Mouse (Mus musculus): Measurements from ENCODE around the gene Npas3. TPM values are rescaled to one million over a fixed set of nuclear protein-coding genes. Genes with fewer than 3 reads are reported as not detected.

Npas3 gene
- total RNA-seq, 4 experiments from 2014 or later, result 1.9 to 4.7 (median 2.8) TPM

DNA sequence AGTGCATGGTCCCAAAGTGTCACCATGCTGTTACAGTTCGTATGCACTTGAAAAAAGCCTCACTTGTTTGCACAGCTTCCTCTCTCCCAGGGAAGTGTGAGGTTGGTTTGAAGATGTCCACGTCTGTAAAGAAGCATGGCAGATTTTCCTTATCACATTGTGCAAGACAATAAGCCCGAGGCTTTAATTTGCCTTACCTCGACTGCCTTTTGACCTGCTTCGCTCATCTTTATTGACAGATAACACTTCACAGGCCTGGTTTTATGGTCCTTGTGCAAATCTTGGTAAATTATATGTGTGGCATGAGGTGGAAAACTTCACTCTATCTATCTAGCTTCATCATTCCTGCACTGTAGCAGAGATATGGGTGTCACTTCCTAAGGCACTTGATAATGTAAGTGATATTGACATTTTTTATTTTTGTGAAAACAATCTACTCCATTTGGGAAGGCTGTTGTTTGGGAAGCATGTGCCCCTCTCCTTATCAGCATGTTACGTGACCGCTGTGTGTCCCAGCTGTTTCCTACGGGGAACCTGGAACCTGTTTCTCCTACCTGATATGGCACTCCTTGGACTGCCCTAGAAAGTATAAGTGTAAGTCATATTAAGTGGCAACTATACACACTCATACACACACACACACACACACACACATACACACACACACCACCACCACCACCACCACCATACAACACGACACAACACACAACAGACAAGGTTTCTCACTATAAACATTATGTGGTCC, 450.2 kb downstream of the Npas3 start:
- DNase-seq, result no peak

DNA sequence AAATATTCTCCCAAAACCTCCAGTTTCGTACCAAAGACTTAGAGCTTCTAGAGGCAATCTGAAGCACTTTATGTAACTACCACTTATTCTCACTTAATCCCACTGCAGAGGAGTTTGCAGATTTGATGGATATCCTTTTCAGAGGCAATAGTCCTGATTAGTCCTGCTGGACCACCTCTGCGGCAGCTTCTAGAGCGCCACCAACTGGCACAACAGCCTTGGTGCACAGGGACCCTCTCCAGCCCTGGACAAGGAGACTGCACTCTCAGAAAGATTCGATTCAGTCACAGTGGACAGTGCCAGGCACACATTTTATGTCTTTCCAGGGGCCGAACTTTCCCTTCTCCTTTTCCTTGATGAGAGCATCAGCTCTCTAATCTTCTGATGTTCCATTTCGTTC, 471.4 kb downstream of the Npas3 start:
- no peak for DNase-seq

DNA sequence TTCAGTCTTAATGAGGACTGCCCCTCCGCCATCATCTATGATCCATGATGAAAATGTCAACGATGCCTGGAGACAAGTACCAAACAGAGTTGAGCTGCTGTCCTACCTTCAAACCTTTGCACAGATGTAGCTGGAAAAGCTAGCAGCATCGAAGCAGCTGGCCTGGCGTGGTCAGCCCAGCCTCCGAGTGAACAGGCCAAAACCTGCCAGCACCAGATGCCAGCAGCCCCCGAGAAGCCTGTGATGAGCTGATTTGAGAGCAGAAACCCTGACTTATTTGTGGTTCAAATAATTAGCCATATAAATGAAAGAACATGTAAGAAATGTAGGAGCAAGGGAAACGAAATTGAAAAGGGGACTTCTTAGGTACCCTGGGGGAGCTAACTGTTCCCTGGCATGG, 473.7 kb downstream of the Npas3 start:
- no peak for DNase-seq

DNA sequence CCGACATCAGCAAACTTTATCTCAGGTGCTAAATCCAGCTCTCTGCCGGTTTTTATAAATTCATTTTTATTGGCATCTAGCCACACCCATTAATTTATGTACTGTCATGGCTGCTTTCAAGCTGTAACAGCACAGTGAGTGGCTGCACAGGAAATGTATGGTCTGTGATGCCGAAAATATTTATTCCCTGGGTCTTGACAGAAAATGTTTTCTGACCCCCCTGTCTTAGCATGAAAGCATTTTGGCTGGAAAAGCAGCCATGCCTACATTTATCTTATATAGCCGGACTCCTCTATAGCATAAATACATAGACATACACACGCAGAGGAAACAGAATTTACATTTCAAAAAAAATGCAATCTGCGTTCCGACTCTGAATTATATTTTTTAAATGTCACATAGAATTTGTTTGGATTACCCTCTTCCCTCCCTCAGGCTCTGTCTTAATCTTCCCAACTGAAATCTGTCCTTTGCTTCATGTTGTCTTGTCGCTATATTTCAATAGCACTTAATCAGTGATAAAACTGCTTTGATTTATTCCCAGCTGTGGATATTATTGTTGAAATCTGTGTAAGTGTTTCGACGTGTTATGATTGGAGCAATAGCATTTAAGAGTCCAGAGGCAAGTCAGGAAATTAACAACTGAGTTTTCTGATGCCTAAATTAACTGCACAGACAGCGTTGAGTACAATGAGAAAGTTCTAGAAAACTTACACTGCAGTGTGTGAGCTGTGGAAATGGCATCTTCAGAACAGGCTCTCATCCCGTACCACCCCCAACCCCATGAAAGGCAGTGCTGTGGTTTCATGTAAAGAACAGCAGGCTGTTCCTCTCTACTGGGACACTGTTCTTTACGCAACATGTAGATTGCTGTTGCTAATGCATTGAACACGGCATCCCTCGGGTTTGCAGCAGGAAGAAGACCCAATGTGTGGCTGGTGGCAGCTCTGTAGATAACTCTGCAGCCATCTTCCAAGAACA, 474.5 kb downstream of the Npas3 start:
- no peak for DNase-seq

DNA sequence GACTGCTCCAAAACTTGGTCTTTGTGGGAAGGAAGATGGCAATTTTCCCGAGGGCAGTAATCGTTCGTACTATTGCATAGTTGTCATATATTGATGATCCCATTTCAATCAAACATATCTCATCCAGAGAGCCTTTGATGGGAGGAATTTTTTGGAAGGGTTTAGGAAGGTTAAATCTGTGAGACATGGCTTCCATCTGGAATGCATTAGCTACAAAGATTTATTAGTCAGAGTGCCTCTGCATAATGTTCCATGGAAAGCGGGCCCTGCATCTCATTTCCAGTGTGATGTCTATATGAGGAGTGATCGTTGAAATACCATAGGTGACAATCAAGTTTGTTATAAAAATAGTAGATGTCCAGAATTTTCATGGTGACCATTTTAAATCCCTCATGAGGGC, 480.8 kb downstream of the Npas3 start:
- no peak for DNase-seq

DNA sequence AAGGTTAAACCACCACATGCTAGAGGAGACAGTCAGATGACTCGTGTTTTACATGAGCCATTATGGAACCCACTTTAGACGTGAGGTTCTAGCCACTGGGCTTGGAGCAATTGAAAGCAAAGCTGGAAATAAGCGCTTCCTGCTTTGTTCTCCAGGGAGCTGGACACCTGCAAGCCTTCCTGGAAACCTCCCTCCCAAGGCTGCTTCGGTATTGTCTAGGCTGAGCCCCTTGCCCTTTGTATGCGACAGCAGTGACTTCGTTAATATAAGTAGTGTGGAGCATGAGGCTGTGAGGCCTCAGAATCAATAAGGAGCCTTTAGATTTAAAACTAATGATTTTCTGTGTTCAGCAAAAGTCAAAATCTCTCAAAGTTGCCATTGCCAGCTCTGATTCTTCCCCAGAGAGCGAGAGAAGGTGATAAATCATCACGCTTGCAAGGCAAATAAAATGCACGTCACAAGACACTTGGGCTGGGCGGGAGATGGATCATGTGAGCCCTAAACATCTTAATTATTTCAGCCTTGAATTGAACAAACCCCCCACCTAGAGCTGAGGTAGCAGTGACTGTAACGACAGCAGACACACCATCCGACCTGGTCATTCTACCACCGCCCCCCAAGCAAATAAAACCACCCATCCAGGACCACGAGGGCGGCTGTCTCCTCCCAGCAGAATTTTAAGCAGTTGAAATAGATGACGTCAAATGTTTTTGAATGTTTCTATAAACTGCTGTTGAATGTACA, 490.2 kb downstream of the Npas3 start:
- DNase-seq, result no peak

DNA sequence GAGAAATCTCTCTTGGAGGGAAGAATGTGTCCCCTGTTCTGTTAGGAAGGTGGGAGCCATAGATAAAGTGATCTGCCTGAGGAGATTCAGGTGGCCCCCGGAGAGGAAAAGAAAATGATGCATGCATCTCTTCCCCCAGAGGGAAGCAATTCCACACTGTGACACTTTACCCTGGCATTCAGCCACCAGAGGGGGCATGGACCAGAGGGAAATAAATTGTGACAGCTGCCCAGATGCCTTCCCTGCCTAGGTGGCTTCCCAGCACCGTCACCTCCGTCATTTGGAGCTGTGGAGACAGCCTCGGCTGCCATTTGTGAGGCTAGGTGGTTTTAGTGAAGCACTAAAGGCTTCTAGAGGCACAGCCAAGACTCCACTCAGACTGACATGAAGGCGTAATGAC, 498.2 kb downstream of the Npas3 start:
- no peak for DNase-seq

DNA sequence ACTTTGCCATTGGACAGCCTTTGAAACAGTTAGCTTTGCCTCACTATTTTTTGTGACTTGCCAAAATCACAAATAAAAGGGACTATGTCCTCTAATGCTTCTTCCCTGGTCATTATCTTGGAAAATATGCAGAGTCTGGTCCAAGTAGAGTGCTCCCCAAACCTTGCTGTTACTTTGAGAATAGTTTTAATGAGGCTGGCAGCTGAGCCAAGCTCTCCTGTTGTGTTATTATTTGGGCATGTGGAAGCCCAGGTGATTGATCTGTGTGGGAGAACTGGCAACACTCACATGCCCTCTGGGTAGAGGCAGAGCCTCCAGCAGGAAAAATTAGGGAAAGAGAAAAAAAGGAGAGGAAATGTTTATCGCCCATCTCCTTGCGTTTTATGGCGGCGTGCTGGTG, 500.9 kb downstream of the Npas3 start:
- DNase-seq, result no peak

DNA sequence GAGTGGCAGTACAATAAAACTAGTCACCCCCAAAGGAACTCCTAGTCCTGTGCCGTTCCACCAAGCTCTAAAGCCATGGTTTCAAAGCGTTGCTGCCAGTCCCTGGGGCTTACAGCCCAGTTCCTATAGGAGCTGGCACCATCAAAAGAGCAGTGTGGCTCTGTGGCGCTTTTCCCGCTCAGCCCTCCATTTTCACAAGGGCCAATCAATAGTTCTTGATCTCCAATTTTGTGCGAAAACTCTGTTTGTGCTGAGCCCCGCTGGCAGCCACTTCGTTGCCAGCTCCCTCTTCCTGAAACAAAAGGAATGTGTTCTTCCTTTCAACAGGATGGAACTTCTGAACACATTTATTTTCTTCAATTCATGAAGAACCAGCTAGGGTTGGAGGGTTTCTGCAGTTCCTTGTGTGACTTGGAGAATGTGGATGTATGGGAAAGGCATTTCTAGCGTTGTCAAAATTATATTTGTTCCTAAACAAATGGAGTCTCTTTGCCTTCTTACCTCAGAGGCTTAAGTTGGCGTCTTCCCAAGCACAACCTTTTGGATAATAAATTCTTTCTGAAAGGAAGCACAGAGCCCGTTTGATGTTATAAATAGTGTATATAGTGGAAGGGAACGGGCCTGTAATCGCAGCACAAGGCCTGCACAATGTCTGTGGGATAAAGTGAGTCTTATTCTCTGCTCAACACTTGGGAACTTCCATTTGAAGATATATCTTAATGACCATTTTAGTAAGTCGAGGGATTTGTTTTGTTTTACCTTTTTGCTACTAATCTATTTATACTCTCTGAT, 504.0 kb downstream of the Npas3 start:
- no peak for DNase-seq

DNA sequence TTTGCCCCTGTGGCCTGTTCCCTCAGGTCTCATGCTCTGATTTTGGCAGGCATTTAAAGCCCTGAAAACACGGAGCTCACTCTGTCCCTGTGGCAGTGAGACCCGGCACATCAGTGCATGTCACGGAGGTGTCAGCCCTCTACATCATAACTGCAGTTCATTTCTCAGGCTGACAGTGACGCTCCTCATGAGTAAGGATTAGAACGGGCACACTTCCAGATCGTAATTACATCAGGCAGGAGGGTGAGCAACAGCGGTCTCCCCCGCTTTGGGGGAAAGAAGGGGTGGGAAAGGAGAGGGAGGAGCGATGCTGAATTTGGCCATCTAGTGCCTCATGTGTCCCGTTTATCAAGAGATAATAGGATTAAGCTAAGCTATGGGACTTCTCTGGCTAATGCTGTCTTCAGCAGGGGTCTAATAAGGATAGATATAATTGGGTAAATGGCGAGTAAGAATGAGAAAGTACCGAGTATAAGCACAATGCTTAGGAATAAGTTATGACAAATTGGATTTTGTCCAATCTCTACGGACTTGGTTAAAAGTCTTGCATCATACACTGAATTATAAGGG, 505.0 kb downstream of the Npas3 start:
- DNase-seq, result no peak

DNA sequence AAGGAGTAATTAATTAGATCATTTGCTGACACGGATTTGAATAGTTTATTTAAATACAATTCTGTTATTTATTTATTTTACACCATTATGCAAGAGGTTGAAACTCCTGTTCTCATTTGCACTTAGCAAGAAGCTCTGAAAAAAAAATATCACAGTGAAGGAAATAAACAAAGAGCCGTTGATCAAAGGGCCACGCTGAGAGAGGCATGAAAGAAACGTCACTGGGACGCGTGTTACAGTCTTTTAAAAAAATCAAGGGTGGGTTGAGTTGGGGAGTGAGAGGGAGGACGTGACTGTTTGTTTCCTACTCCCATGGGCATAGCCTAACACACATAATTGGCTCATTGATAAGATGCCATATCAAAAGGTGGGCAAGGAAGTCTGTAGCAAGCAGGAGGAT, 505.8 kb downstream of the Npas3 start:
- no peak for DNase-seq

DNA sequence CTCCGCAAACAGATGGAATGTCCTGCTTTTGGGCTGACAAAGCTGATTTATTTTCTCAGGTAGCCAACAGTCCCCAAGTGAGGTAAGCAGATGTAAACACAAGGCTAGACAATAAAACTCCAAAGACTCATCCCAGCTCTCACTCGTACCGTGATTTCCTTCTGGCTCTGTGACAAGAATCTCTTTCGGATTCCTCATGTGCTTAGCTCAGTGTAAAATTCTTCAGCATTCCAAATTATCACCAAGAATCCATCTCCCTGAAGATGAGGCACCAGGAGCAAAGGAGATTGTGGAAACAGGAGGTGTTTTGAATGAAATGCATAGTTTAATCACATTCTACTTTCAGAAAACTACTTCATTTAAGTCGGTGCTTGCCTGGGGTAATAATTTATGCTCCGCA, 509.2 kb downstream of the Npas3 start:
- DNase-seq, result no peak

DNA sequence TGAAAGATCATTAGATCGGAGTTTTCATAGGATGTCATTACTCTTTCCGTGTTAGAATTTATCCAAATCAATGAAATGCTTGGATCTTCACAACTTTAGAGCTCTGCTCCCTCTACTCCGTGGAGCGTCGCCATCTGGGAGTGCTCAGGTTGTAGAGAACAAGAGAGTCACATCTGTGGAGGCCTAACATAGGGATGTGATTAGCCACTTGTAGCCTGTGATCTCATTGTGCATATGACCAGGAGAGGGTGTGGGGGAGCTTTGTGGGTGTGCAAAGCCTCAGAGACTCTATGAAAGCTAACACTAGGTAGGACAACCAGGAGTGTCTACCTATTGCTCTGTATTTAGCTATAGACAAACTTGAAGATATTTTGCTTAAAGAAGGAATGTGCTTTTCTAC, 509.9 kb downstream of the Npas3 start:
- no peak for DNase-seq

DNA sequence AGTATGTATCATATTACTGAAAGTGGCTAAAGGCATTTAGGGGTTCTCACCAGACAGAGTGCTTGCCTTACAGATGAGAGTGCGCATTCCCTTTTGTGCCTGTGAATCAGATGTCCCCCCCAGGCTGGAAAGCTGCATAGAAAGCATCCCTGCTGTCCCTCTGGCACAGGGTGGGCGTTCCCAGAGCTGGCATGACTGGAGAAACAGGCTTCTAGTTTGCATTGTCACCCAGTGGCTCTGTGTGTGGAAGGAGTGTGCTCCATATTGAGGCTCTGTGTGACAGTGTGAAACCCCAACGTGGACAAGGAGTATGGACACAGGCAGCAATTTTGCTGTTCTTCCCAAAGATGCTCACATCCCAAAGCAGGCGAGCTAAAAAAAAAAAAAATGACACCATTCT, 515.7 kb downstream of the Npas3 start:
- DNase-seq, result no peak

DNA sequence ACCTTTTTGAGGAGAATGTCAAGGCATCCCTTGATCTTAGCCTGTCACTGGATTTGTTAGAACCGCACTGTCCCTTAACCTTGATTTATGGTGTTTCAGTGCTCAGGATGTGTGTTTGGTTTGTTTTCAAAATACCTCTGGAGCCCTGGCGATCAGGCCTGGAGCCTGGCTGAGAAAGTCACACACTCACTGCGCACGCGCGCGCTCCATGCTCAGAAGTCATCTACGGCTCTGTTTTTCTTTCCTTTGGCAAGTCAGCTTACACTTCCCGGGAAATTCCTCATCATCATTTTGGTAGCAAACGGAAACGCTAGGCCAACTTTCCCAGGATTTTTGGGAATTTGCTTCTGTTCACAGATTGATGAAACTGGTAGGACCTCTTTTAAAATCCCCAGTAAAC, 519.9 kb downstream of the Npas3 start:
- DNase-seq, result peak; percentile 55

DNA sequence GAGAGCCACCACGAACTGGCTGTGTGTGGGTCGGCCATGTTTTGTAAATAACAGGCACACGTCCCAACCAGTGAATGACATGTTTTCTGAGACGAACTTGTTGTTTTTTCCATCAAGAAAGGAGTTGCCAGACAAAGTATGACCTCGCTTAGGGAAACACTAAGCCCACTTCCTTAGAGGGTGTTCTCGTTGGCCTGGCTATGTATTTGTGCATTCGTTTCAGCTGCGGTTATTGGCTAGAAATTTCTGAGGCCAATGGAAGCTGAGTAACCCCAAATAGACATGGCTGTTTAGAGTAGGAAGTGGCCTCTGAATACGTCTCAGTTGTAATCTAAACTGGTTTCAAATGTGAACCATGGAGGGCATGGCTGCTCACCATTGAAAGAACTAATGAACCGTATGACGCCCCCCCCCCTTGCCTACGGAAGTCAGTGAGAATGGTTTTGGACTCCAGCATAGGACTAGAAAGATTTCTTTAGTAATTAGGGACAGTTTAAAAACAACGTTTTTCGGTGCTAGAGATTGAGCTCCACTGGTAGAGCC, 523.0 kb downstream of the Npas3 start:
- DNase-seq, result no peak

DNA sequence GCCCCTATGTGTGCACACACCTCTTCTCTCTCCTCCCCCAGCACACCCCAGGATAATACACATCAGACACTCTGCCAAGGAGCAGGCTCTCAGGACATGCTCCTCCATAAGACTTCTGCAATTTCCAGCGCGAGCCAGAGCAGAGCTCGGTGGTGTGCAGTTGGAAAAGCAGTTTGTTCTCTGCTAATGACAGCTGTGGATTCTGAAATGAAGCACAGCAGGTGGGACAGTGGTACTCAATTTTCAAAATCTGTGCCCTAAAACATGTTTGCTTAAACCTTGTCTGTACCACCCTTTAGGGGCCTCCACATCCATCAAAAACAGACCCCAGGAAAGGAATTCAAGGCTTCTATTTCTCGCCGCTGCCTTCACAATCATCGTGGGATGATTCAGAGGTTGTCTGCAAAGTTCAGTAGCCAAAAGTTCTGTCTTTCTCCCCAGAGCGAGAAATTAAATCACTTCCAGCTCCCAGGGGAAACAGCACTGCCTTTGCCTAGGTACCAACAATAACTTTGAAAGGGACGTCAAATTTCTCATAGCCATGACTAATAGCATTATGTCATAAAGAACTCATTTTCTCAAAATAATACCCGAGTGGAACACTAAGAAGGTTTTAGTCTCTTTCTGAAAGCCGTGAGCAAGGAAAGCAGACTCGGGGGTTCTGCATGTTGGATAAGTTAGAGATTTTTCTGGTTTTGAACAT, 533.5 kb downstream of the Npas3 start:
- no peak for DNase-seq

DNA sequence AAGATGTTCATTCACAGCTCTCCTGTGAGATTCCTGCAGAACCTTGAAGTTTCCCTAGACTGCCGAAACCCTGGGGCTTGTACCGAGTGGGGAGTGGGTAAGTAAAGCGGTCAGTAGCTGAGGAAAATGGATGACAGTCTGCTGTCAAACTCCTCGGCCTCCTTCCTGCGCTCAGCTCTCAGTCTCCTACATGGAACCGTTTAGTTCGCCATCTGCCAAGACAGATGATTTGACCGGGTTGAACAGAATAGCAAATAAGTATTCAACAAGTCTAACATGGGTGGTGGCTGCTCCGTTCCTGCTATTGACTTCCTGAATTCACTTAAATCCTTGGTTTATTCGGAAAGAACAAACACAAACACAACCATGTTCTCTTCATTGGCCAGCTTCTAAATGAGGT, 541.0 kb downstream of the Npas3 start:
- DNase-seq, result no peak

DNA sequence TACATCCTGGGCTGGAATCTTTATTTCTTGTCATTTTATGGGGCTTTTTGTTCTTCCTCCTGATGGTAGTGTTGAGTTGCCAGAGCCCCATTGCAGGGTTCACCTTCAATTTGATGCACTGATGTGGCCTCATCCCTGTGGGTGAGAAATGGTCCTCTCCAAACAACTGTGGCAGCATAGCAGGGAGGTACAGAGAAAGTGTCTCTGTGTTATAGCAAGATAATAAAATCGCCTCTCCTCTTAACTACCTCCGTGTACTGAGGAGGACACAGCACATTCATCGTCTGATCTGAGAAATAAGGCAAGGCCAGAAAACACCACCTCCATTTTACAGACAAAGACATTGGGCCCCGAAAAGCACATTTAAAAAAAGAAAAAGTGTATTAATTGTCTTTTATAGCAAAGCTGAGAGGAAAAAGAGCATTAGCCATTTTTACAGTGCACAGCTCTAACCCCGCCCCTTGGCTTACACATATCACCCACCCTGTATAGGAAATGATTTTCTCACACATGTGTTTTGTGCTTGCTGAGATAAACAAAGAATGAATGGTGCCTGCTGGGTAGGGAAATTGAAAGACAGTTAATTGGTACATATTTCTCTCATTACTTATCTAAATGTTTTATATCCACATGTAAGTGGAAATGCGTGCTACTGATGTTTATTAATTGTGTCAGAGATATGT, 546.4 kb downstream of the Npas3 start:
- DNase-seq, result no peak

DNA sequence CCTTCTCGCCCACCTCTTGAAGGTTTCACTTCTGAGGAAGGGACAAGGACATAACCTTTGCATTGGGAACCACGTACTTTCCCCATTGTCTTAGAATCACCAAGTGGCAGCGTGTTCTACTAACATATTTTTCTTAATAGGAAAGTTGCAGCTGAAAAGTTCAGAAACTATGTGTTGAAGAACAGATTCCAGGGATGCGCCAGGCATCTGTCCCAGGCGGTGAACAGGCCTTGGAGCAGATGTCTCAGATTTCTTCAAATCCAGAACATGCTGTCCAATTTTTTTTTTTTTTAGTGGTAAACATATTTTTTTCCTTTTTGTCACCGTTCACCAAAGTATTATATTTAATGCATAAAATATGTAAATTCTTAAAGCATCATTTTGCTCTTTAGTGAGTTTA, 553.4 kb downstream of the Npas3 start:
- DNase-seq, result no peak
